Mouse (Mus musculus): Measurements from ENCODE around the gene Gal3st1.
"Not testable (repeated sequence)": the region's sequence is repeated elsewhere in the genome, so short reads cannot be mapped to it uniquely, and the experiment has no call there.

Gene Gal3st1

GRCm38 (mm10) chr11:3983291-3983862, at the start of gene Gal3st1:
Gal3st1 (plus strand) TSS chr11:3983636.
- peak; percentile 60 to 69 for DNase-seq

GRCm38 (mm10) chr11:3933756-3934285, 49.6 kb upstream of the Gal3st1 start:
- no peak for DNase-seq

- DNase-seq = no peak
Observed at GRCm38 (mm10) chr11:3935135-3935534, 48.3 kb upstream of the Gal3st1 start.

- DNase-seq = no peak
Observed at GRCm38 (mm10) chr11:3936318-3936717, 47.1 kb upstream of the Gal3st1 start.

- DNase-seq = no peak
Observed at GRCm38 (mm10) chr11:3937321-3937874, 46.0 kb upstream of the Gal3st1 start.

- no peak for DNase-seq
Observed at GRCm38 (mm10) chr11:3941371-3941770, 42.1 kb upstream of the Gal3st1 start.

GRCm38 (mm10) chr11:3946386-3946785, 37.0 kb upstream of the Gal3st1 start:
- DNase-seq = no peak

- DNase-seq = not testable (repeated sequence)
Observed at GRCm38 (mm10) chr11:3954876-3955275, 28.6 kb upstream of the Gal3st1 start.

GRCm38 (mm10) chr11:3955371-3955770, 28.1 kb upstream of the Gal3st1 start:
- not testable (repeated sequence) for DNase-seq

- DNase-seq = no peak
Observed at GRCm38 (mm10) chr11:3960901-3961300, 22.5 kb upstream of the Gal3st1 start.

GRCm38 (mm10) chr11:3961761-3962160, 21.7 kb upstream of the Gal3st1 start:
- DNase-seq = no peak

GRCm38 (mm10) chr11:3963155-3963554, 20.3 kb upstream of the Gal3st1 start:
- DNase-seq = peak in 1 of 2 experiments; percentile 17

- peak; percentile 78 to 82 for DNase-seq
Observed at GRCm38 (mm10) chr11:3963610-3964415, 19.6 kb upstream of the Gal3st1 start, which contains the start of gene Pes1. Pes1 (plus strand) TSS chr11:3963975.

GRCm38 (mm10) chr11:3964416-3965172, 18.8 kb upstream of the Gal3st1 start:
- no peak for DNase-seq

GRCm38 (mm10) chr11:3969837-3970236, 13.6 kb upstream of the Gal3st1 start:
- DNase-seq = no peak

- no peak for DNase-seq
Observed at GRCm38 (mm10) chr11:3970361-3970760, 13.1 kb upstream of the Gal3st1 start.

- no peak for DNase-seq
Observed at GRCm38 (mm10) chr11:3973081-3973480, 10.4 kb upstream of the Gal3st1 start.

GRCm38 (mm10) chr11:3974311-3974710, 9.1 kb upstream of the Gal3st1 start:
- DNase-seq = no peak

GRCm38 (mm10) chr11:3976678-3977077, 6.8 kb upstream of the Gal3st1 start, which contains the start of gene 4930556J24Rik:
4930556J24Rik (minus strand) TSS chr11:3976778.
- DNase-seq = no peak

GRCm38 (mm10) chr11:3978421-3978820, 5.0 kb upstream of the Gal3st1 start:
- DNase-seq = no peak

- no peak for DNase-seq
Observed at GRCm38 (mm10) chr11:3981536-3981935, 1.9 kb upstream of the Gal3st1 start.

- DNase-seq = no peak
Observed at GRCm38 (mm10) chr11:3982275-3983209, 894 bp upstream of the Gal3st1 start.

All from lung, adult 18-20 months (tissue).